Mouse (Mus musculus) layer of hippocampus, adult 9-10 months (tissue): ENCODE results near the gene Epha1.

ENCODE experiments used
- DNase-seq: peaks from one replicate; pipeline ENCODE4 v3.0.0; 2022; ENCODE audit warnings: low spot score

The Epha1 gene

GRCm38 (mm10) chr6:42373669-42374430 lies 782 bp upstream of the Epha1 start:
- no peak for DNase-seq

GRCm38 (mm10) chr6:42372421-42372815 lies 650 bp downstream of the Epha1 start:
- no peak for DNase-seq

GRCm38 (mm10) chr6:42372001-42372400 lies 1.1 kb downstream of the Epha1 start:
- DNase-seq, result no peak

GRCm38 (mm10) chr6:42370630-42371363 lies 2.3 kb downstream of the Epha1 start:
- DNase-seq, result no peak

GRCm38 (mm10) chr6:42369870-42370269 lies 3.2 kb downstream of the Epha1 start:
- DNase-seq, result no peak

GRCm38 (mm10) chr6:42365215-42365614 lies 7.9 kb downstream of the Epha1 start:
- no peak for DNase-seq

- no peak for DNase-seq
Measured at GRCm38 (mm10) chr6:42364607-42365006, 8.5 kb downstream of the Epha1 start.

- no peak for DNase-seq
Measured at GRCm38 (mm10) chr6:42364066-42364465, 9.0 kb downstream of the Epha1 start.

GRCm38 (mm10) chr6:42362974-42363373 lies 10.1 kb downstream of the Epha1 start:
- DNase-seq, result no peak

- no peak for DNase-seq
Measured at GRCm38 (mm10) chr6:42362497-42362896, 10.6 kb downstream of the Epha1 start.

- DNase-seq, result no peak
Measured at GRCm38 (mm10) chr6:42362074-42362473, 11.0 kb downstream of the Epha1 start.

GRCm38 (mm10) chr6:42361041-42361895 lies 11.8 kb downstream of the Epha1 start:
- DNase-seq, result no peak

- DNase-seq, result no peak
Measured at GRCm38 (mm10) chr6:42360231-42360840, 12.7 kb downstream of the Epha1 start.

GRCm38 (mm10) chr6:42359364-42360147 lies 13.5 kb downstream of the Epha1 start:
- no peak for DNase-seq

- no peak for DNase-seq
Measured at GRCm38 (mm10) chr6:42358901-42359300, 14.2 kb downstream of the Epha1 start.

- no peak for DNase-seq
Measured at GRCm38 (mm10) chr6:42357901-42358300, 15.2 kb downstream of the Epha1 start.

- DNase-seq, result no peak
Measured at GRCm38 (mm10) chr6:42356913-42357312, 16.2 kb downstream of the Epha1 start.

GRCm38 (mm10) chr6:42355794-42356600 lies 17.1 kb downstream of the Epha1 start:
- DNase-seq, result no peak

GRCm38 (mm10) chr6:42355366-42355765 lies 17.7 kb downstream of the Epha1 start:
- no peak for DNase-seq
